Mouse (Mus musculus) gastrocnemius, adult 18-20 months (tissue): ENCODE measurements around the gene Gm19684. TPM values are rescaled to one million over a fixed set of nuclear protein-coding genes. Genes with fewer than 3 reads are reported as not detected.
"Not testable (repeated sequence)": the region's sequence is repeated elsewhere in the genome, so short reads cannot be mapped to it uniquely, and the experiment has no call there.

Experiments used
- DNase-seq: peaks from one replicate; pipeline ENCODE4 v3.0.0; 2021; ENCODE audit warnings: low spot score
- total RNA-seq, 2 experiments: library from RNA; stranded (reverse); gene quantifications; 2 replicates each; pipeline ENCODE4 v1.2.3; 2021

Gm19684 gene
- total RNA-seq, 2 experiments from 2014 or later: not detected

GRCm38 (mm10) chr17:36176132-36176531, 54.7 kb downstream of the Gm19684 start:
- DNase-seq: not testable (repeated sequence)

- not testable (repeated sequence) for DNase-seq
Observed at GRCm38 (mm10) chr17:36178938-36179337, 57.5 kb downstream of the Gm19684 start.

Other genes with a start within 250 kb of the Gm19684 start
- gene Dhx16, start 241.9 kb upstream of the Gm19684 start, total RNA-seq: 10 to 100 TPM; 11.7 to 14.1 TPM
- 10 to 100 TPM; 78.6 to 79.3 TPM for gene 2310061I04Rik, start 224.2 kb upstream of the Gm19684 start, total RNA-seq
- 1 to 10 TPM; 3.9 to 4.8 TPM for gene Atat1, start 211.6 kb upstream of the Gm19684 start, total RNA-seq
- 10 to 100 TPM; 61.6 to 62.4 TPM for gene Mrps18b, start 205.3 kb upstream of the Gm19684 start, total RNA-seq
- 10 to 100 TPM; 23.2 to 43.9 TPM for gene Ppp1r10, start 205.2 kb upstream of the Gm19684 start, total RNA-seq
- 10 to 100 TPM; 73.4 to 74.3 TPM for gene Abcf1, start 151.9 kb upstream of the Gm19684 start, total RNA-seq
- 10 to 100 TPM; 20.2 to 26.0 TPM for gene Gnl1, start 141.8 kb upstream of the Gm19684 start, total RNA-seq
- gene Prr3, start 141.4 kb upstream of the Gm19684 start, total RNA-seq: 1 to 10 TPM; 2.1 to 3.2 TPM
- gene H2-T24, start 101.1 kb upstream of the Gm19684 start, total RNA-seq: 1 to 10 TPM in 1 of 2 experiments, under 1 TPM in 1; 0.98 to 1.5 TPM
- 1 to 10 TPM; 7.0 to 9.4 TPM for gene H2-T23, start 88.8 kb upstream of the Gm19684 start, total RNA-seq
- gene H2-T22, start 78.9 kb upstream of the Gm19684 start, total RNA-seq: 10 to 100 TPM in 1 of 2 experiments, 1 to 10 TPM in 1; 7.9 to 15.7 TPM
- not detected for gene Gm6034, start 78.7 kb upstream of the Gm19684 start, total RNA-seq
- 1 to 10 TPM; 1.4 to 3.2 TPM for gene Gm11127, start 63.3 kb upstream of the Gm19684 start, total RNA-seq
- gene Gm7030, start 7.7 kb downstream of the Gm19684 start, total RNA-seq: not detected
- gene Gm8909, start 46.9 kb downstream of the Gm19684 start, total RNA-seq: not detected
- gene H2-T3, start 68.6 kb downstream of the Gm19684 start, total RNA-seq: not detected
- 10 to 100 TPM; 36.5 to 44.5 TPM for gene Rpp21, start 136.4 kb downstream of the Gm19684 start, total RNA-seq
- 1 to 10 TPM; 6.2 to 6.6 TPM for gene Trim39, start 150.6 kb downstream of the Gm19684 start, total RNA-seq
- not detected for gene H2-M10.2, start 164.8 kb downstream of the Gm19684 start, total RNA-seq
- gene H2-M10.1, start 204.5 kb downstream of the Gm19684 start, total RNA-seq: not detected
- gene H2-M10.3, start 246.7 kb downstream of the Gm19684 start, total RNA-seq: not detected